In genomic region chr10:120488526-120488925, GRCm38 (mm10) we compare ENCODE assay signal across 26 mouse cellular contexts. TPM values are rescaled to one million over a fixed set of nuclear protein-coding genes. Genes with fewer than 3 reads are reported as not detected.
DNase-seq lines count a peak whose midpoint lies in the region; ATAC-seq and TF ChIP-seq lines count a peak whose summit lies in the region.
"Had no signal": no experiment of that assay in that cellular context is flagged by ENCODE, and none has a peak within 500 bp of the region (broad histone marks: within the 10 kb centered on the region; RNA-seq: fewer than 3 reads in every experiment).

No protein-coding gene starts in this region.

- no peaks in the 10 kb centered on the region for H3K4me1 ChIP-seq in heart, adult 2 months (ENCODE audit: control insufficient read depth, insufficient read depth, low read length)
- H3K4me1 ChIP-seq in hindbrain, embryonic 14.5 days (replicated peaks; ENCODE audit: control insufficient read depth, insufficient read depth, low read length) = no peaks in the 10 kb centered on the region
- H3K4me1 ChIP-seq in cerebellum, adult 2 months (ENCODE audit: control insufficient read depth, insufficient read depth, low read length) = no peaks in the 10 kb centered on the region; the same call in 1 of the 2 replicates

- TF ChIP-seq POLR2A in heart, adult 2 months (IDR thresholded peaks at IDR 0.05; ENCODE audit: insufficient read depth, low read depth, low read length) = no peak
- TF ChIP-seq POLR2A in cerebellum, adult 2 months (IDR thresholded peaks at IDR 0.05; ENCODE audit: borderline replicate concordance, insufficient read depth, low read length) = no peak

- no peaks in the 10 kb centered on the region for H3K27me3 ChIP-seq in heart, adult 2 months (ENCODE audit: control insufficient read depth, insufficient read depth, low read length)
- H3K27me3 ChIP-seq in hindbrain, embryonic 14.5 days (ENCODE audit: control insufficient read depth, insufficient read depth, low read length) = no peaks in the 10 kb centered on the region
- no peaks in the 10 kb centered on the region for H3K27me3 ChIP-seq in cerebellum, adult 2 months (ENCODE audit: control insufficient read depth, insufficient read depth, low read length)
- H3K27me3 ChIP-seq: CH12.LX, Patski had no signal

- intact Hi-C loops in heart, adult 2 months (cut with DNase I) = no loop called here

- peak; percentile 53 for DNase-seq in heart, adult 11 months
- no peak for DNase-seq in heart, adult 2 months
- DNase-seq in ES-CJ7 (ENCODE audit: low read depth, low spot score) = peak; percentile 54
- DNase-seq in R1 (ENCODE audit: low read depth, low spot score) = peak; percentile 69
- peak; percentile 29 for DNase-seq in ZHBTc4 (ENCODE audit: low read depth, low spot score)
- DNase-seq in cerebellum, adult 18-20 months = no peak
- no peak for DNase-seq in hindbrain, embryonic 14.5 days (ENCODE audit: low spot score)
- DNase-seq in cerebellum, adult 2 months = no peak
- DNase-seq: adrenal gland, adult 2 months; adrenal gland, adult 8-10 months; adrenal gland, postnatal 10 days; adrenal gland, postnatal 14 days; adrenal gland, postnatal 25 days; adrenal gland, postnatal 36 days; B cell, adult 2 months; cerebellum, adult 11 months; cerebellum, adult 11-12 months; cerebellum, adult 8-10 months; cerebellum, adult 9-10 months; cerebellum, adult 9-11 months had no signal

- H3K79me2 ChIP-seq in heart, adult 2 months (replicated peaks; ENCODE audit: control insufficient read depth, insufficient read depth, low read length) = no peaks in the 10 kb centered on the region

- no peaks in the 10 kb centered on the region for H3K36me3 ChIP-seq in heart, adult 2 months (ENCODE audit: control insufficient read depth, insufficient read depth, low read length)
- H3K36me3 ChIP-seq in hindbrain, embryonic 14.5 days (replicated peaks; ENCODE audit: control insufficient read depth, insufficient read depth) = no peaks in the 10 kb centered on the region
- H3K36me3 ChIP-seq: G1E had no signal

- peaks cover 15% of the 10 kb centered on the region; the same call in 1 of the 2 replicates for H3K9me3 ChIP-seq in hindbrain, embryonic 14.5 days (ENCODE audit: control insufficient read depth, low read length)

- no peak for ATAC-seq in hindbrain, embryonic 14.5 days (ENCODE audit: low FRiP score)
- ATAC-seq: activated CD4-positive, CD25-positive, alpha-beta regulatory T cell, adult 4 months; CD4-positive, CD25-positive, alpha-beta regulatory T cell, adult 4 months; Patski had no signal

- TF ChIP-seq CTCF in heart, adult 2 months (IDR thresholded peaks at IDR 0.05) = no peak
- TF ChIP-seq CTCF in cerebellum, adult 2 months (IDR thresholded peaks at IDR 0.05; ENCODE audit: borderline replicate concordance, insufficient read depth, low read depth, low read length) = no peak

- no peak overlapping the region for H3K27ac ChIP-seq in heart, adult 2 months
- H3K27ac ChIP-seq in hindbrain, embryonic 14.5 days = no peak overlapping the region
- no peak overlapping the region for H3K27ac ChIP-seq in cerebellum, adult 2 months (ENCODE audit: insufficient read depth, low read length)

- TF ChIP-seq EP300 in heart, adult 2 months (IDR thresholded peaks at IDR 0.05; ENCODE audit: insufficient read depth, low read depth, low read length) = no peak

- no peak overlapping the region for H3K9ac ChIP-seq in heart, adult 2 months (ENCODE audit: low read depth, low read length)
- H3K9ac ChIP-seq in hindbrain, embryonic 14.5 days = no peak overlapping the region

- 72% methylated on average over 4 of the region's 4 CpGs for WGBS in heart, adult 2 months
- WGBS in hindbrain, embryonic 14.5 days = 80% methylated on average over 4 of the region's 4 CpGs
- WGBS in cerebellum, adult 2 months = 84% methylated on average over 4 of the region's 4 CpGs

- no peak overlapping the region for H3K4me3 ChIP-seq in heart, adult 2 months
- H3K4me3 ChIP-seq in hindbrain, embryonic 14.5 days (replicated peaks; ENCODE audit: low read length) = no peak overlapping the region
- no peak overlapping the region for H3K4me3 ChIP-seq in cerebellum, adult 2 months (replicated peaks; ENCODE audit: insufficient read depth, low read depth, low read length)

- H3K4me2 ChIP-seq in hindbrain, embryonic 14.5 days (replicated peaks) = no peak overlapping the region

RNA-seq across cellular contexts. Expression of gene Hmga2, which starts 12.3 kb away (rescaled TPM):
- not detected for total RNA-seq in heart, adult 2 months (2021)
- not detected in 2 replicates for polyA plus RNA-seq in heart, adult 2 months (2012; rRNA removed)
- 1.7 and 2.1 TPM in 2 replicates for polyA plus RNA-seq in hindbrain, embryonic 14.5 days (2014; fragmentation: Nextera tagmentation; extraction: Ambion mirVana)
- 0.05 and 0.06 TPM in 2 replicates for polyA plus RNA-seq in cerebellum, adult 2 months (2012; rRNA removed)
- total RNA-seq: CH12.LX, MEL had no signal
- polyA plus RNA-seq: G1E had no signal

Comparison
In these comparisons a context has a peak if more than half of its experiments do, and no peak if none do; other contexts are left out.
1. DNase-seq: peak in heart, adult 11 months (single experiment), ES-CJ7 (single experiment), R1 (single experiment) and ZHBTc4 (single experiment); none in heart, adult 2 months (0 of 2), cerebellum, adult 18-20 months (0 of 2), hindbrain, embryonic 14.5 days (single experiment) and cerebellum, adult 2 months (0 of 2).